Mouse (Mus musculus): ENCODE measurements around the gene Ccdc77.

DNA sequence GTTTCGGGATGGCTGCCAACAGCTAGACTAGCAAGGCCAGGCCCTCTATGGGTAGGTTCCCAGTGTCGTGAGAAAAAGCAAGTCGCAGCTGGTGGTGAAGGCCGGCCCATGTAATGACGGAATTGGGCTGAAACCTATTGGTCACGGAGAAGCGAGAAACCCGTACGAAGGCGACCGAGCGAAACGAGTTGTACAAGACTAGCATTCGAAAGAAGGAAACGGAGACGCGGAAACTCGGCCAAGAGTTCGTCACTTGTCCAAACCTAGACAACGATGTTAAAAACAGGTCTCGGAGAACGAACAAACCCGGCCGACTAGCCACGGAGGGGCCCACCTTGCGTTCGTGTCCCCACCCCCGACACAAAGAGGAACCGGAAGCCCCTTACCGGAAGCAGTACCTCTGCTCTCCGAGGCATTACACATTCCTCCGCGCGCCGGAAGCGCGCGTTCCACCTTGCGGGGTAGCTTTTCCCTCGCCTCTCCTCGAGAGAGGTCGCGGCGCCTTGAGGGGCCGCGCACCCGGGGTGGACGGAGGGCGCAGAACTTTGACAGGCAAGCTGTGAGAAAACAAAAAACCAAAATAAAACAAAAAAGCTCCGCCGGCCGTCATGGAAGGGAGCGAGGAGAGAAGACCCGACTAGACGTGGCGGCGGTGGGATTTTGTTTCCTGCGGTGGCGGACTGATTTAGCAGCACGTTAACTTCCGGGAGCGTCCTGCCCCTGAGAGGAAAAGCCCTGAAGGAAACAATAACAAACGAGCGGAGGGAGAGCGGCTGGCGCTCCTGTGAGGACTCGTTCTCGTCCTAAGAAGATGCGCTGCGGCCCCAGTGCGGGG lies at the start of gene Ccdc77, which contains the start of gene Kdm5a:
- TF ChIP-seq HCFC1 (IDR thresholded peaks at IDR 0.05; ENCODE audit: borderline replicate concordance, insufficient read depth, low read length) = no peak; the same call in none of the 2 replicates
- TF ChIP-seq ZC3H11A (IDR thresholded peaks at IDR 0.05; ENCODE audit: borderline replicate concordance, low read depth, low read length) = no peak
- peak; percentile 33; the same call in 1 of the 2 replicates for TF ChIP-seq CHD2 (IDR thresholded peaks at IDR 0.05; ENCODE audit: low read depth, low read length)
- no peak for TF ChIP-seq MAFK (IDR thresholded peaks at IDR 0.05; ENCODE audit: insufficient read depth, low read depth, low read length)

All from ES-E14 (cell line).